Mouse (Mus musculus): ENCODE measurements at regions not wholly inside any gene's neighbourhood (a gene's known extent, or its start where the extent isn't known, plus 50 kb on each side); places are given as distances from the start of the nearest gene placed in this dataset.

- DNase-seq, result no peak
These were observed 194.7 kb upstream of the Rfx3 start for GRCm38 (mm10) chr19:28205691-28206090.

- DNase-seq, result no peak
These were observed 192.8 kb upstream of the Rfx3 start for GRCm38 (mm10) chr19:28203719-28204118.

DNA sequence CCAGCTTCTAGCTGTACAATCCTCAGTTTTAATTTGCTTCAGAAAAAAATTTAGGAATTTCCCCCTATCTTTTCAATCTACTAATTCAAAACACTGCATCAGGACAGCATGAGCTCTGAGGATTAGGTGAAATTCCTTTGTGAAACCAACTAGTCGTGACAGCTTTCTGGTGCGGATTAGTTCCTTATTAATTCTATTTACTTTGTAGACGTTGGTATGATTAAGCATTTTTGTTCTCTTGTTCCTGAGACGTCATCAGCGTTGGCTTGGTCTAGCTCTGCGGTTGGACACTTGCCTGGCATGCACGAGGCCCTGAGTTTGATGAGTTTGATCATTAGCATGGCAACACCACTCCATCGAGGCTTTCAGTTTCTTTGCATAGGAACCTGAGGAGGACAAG, 188.4 kb upstream of the Rfx3 start:
- DNase-seq, result no peak

DNA sequence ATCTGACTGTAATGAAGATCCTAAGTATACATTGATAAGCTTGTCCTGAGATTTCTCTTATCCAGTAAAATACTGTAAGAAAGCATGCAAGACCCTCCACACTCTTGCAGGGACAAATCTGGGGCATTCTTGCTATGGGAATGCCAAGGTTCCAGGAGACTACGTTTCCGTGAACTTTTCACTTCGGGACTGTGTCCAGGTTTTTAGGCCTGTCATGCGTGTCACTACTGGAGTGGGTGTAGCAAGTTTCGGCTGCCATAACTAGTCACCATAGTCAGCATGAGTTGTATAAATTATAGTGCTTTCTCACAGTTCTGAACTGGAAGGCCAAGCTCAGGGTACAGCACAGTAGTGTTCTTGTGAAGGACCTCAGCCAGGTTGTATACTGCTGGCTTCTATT, 185.9 kb upstream of the Rfx3 start:
- no peak for DNase-seq

- no peak for DNase-seq
These were observed 181.3 kb upstream of the Rfx3 start for GRCm38 (mm10) chr19:28192248-28192647.

DNA sequence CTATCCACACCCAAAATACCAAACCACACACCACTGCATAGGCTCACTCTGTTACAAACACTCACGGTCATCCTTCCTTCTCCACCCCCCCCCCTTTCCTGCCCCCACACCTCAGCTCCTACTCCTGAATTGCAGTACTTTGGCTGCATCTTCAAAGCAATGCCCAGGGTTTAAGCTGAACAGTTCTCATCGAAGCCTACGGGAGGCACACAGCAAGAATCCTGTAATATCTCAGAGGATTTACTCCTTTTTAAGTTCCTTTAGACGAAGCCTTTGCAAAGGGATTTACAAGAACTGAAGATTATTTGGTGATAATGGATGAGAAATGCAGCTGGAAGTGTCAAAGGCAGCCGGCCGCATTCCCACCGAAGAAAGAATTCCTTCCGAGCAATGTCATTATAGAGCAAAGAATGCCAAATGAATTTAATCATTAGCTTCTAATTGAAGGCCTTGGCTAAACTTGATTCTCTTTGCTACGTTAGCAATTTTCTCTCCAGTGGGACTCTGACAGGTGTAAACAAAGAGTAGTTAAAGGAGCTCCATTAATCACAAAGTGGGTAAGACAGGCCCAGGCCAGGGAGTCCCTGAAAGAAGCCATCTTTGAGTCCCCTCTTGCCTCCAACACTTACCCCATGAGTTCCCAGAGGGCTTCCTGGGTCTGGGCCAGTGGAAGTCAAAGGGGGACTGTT, 180.6 kb upstream of the Rfx3 start:
- DNase-seq, result peak; percentile 26

DNA sequence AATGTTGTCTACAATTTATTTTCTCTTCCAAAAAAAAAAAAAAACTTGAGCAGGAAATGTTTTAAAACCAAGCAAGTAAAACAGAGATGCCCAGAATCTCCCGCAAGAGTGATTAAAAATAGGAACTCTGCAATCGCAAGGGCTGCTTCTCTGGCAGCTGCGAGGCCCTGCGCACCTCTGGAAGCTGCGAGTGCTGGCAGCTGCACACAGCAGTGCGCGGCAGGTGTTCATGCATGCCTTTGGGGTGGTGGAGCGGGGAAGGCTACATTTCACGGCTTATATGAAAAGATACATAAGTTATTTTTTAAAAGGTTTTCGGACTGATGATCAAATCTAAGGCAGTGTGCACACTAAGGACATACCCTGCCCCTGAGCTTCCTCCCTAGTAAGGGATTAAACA, 179.3 kb upstream of the Rfx3 start:
- peak; percentile 36 for DNase-seq

DNA sequence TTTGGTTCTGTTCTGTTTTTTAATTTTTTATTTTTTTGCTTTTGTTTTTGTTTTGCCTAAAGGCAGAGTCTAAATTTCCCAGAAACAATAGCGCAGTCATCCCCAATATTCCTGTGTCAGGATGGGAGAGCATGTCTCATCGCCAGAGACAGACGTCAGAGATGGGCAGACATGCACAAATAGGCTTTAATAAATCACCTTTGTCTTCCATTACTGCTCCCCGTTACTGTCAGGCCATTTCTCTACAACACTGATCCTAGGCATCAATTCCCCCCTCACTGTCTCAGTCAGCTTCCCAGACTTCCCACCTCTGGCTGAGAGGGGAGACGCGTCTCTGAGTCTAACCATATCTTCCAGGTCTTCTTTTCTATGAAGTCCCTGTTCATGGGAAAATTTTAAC, 177.4 kb upstream of the Rfx3 start:
- DNase-seq, result no peak

DNA sequence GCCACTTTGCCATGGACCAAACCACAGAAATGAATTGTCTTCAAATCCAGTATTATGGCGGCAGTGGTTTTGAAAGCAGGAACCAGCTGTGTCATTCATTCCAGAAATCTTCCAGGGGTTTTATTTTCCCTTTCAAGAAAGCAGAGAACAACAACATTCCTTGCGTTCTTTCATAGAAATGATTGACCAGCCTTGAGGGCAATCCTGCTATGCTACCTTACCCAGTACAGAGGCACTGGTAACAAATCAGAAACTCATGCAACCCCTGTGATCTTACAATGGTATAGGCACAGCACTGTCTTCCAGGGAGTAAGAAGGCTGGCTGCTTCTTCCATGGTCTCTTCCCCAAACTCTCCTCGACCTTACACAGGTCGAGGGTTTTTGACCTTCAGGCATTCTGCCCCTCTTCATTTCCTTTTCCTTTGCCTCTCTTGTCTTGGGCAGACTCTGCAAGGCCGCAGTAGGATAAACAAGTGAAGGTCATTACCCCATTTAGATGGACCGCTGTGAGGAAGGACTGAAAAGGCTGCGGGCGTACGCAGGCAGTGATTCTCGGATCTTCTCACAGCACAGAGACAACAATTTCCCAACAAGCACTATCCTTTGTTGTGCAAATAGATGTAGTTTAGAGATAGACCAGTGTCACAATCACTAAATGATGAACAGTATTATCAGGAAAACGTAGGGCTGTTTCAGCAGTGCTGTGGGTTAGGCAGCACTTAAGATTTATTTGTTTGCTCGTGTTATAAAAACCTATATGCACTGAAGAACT, 171.6 kb upstream of the Rfx3 start:
- DNase-seq, result peak; percentile 39

DNA sequence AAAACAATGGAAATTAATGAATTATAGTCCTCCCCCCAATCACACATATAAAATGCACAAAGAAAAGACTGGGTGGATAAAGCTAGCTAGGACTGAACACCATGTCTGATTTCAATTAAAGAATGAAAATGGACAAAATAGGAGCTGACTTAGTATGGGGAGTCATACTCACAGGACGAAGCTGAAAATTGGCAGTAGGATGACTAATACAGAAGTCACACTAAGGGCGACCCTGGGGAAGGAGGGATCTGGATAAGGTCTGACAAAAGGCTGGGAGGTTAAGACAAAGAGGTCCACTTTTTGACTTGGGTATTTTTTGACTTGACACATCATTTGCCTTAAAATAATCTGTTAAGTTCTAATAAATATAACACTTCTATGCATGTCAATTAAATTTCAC, 170.2 kb upstream of the Rfx3 start:
- no peak for DNase-seq

GRCm38 (mm10) chr19:28178114-28178513, 167.1 kb upstream of the Rfx3 start:
- no peak for DNase-seq

- no peak for DNase-seq
These were observed 165.9 kb upstream of the Rfx3 start for GRCm38 (mm10) chr19:28176821-28177220.

GRCm38 (mm10) chr19:28171836-28172534, 161.0 kb upstream of the Rfx3 start:
- no peak for DNase-seq

DNA sequence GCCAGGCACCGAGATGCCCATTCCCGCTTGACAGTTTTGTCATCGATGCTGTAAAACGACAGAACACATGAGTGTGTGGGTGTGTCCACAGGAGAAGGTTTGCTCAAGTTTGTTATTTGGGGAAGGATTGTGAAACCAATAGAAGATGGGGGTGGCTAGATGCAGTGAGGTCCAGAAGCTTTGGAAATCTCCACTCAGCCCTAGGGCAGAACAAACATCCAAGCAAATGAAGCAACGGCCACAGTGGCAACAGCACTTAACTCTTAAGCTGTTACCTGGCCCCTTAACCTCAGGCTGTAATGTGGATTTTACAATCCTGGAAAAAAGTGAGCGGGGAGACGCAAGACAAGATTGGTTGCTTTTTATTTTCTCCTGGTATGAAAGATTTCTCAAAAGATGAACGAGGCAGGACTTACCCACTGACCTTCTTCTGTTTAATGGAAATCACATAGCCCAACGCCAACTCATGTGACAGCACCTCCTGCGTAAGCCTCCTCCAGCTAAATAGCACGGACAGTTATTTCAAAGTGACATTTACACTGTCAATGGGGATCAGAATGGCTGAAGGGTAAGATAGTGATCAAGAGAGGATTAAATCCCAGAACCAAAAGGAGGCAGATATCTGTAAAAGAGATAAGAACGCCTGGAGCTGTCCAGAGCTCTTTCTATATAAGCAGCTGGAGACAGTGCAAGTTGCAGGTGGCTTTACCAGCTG, 156.6 kb upstream of the Rfx3 start:
- DNase-seq, result no peak

- DNase-seq, result no peak
These were observed 155.7 kb upstream of the Rfx3 start for GRCm38 (mm10) chr19:28166626-28167025.

DNA sequence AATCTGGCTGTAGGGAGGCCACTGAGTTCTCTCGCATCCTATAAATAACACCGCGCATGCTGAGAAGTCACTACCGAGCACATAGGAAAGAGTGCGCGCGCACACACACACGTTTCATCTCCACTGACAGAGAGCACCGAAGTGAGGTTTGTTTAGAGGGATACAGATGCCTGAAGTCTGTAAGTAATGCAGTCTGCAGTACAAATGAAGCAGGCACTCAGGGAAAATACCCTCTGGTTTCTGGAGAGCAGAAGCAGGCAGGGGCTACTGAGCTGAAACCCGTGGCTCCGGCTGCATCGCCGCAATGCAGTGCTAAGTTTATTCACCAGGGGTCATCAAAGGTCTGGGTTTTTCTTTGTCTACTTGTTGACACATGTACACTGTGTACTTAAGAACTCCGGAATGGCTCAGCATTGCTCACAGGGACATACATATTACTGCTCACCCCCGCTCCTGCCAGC, 155.0 kb upstream of the Rfx3 start:
- DNase-seq, result peak; percentile 79

DNA sequence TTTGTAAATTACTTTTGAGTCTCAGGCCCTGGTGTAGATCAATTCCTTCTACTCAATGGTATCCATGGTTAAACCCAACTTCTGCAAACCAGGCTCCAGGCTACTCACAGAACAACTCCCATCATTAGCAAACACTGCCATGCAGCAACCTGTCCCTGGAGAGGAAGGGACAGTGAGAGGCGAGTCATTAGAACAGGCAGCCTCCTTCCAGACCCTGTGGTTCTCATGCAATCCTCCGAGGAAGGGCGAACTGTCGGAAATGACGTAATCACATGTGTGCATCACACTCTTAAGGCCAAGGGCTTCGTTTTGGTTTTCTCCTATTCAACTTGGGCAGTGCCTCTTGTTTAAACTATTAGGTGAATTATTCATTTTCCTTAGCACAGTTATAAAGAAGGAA, 152.2 kb upstream of the Rfx3 start:
- DNase-seq, result no peak

DNA sequence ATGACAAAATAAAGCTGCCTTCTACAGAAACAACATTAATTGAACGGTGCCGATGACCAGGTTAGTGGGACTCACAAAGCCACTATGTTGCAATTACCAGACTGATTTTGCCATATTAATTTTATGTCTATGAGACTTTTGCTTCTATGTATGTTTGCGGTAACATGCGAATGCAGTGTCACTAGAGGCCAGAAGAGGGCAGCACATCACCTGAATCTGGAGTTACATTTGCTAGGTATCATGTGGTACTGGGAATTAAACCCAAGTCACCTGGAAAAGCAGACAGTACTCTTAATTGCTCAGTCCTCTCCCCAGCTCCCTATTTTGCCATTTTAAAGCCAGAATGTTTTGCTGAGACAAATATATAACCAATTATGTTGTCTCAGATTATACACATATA, 149.6 kb upstream of the Rfx3 start:
- no peak for DNase-seq

DNA sequence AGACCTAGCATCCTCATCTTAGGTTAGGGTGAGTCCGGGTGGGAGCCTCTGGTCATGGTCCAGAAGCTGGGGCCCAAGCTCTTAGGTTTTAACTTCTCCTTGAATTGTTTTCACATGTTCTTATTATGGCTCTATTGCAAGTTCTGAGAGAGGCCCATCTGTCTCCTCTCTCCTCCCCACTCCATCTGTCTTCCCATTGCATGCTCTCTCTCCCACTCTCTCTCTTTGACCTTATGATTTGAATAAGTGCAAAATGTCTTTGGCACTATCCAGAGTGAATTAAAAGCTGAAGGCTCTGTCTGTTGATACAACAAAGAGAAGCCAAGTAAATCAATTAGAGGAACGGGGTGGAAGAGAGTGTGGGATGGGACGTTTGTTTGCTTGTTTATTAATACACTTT, 146.2 kb upstream of the Rfx3 start:
- no peak for DNase-seq

DNA sequence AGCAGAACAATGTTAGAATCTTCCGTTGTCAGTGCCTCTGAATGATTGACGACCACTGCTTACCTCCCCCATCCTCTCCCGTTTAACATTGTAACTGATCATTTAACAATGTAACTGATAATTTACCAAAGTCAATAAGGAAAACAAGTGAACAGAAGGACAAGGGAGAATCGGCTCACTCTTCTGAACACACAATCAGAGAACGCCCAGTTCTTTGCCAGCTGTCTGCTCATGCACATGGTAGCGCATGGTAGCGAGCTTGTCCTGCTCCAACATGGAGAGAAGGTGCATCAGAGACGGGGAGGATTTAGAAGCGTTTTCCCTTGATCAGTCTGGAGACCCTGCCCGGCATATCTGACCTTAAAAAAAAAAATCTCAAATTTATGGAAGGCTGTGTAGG, 126.6 kb upstream of the Rfx3 start:
- no peak for DNase-seq

DNA sequence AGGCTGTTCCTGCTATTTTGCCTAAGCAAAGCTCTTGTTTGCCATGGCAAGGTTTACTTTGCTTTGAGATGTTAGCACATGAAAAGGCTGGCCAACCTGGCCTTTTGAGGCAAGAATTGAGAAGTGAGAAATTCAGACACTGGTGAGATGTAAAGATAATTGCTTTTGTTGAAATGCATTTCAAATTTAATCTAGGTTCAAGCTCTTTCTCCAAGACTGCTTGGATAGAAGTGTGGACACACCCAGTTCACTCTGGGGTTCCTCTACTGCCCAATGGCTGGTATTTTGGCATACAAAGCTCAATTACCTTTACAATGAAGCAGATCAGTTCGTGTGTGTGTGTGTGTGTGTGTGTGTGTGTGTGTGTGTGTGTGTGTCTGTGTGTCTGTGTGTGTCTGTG, 123.8 kb upstream of the Rfx3 start:
- DNase-seq, result no peak

- no peak for DNase-seq
These were observed 100.6 kb upstream of the Rfx3 start for GRCm38 (mm10) chr19:28111263-28112180.

Measured in kidney, postnatal 10 days (tissue).